Mouse (Mus musculus): ENCODE data around the gene Ccdc65.
"Not testable (repeated sequence)": the region's sequence is repeated elsewhere in the genome, so short reads cannot be mapped to it uniquely, and the experiment has no call there.

The Ccdc65 gene

DNA sequence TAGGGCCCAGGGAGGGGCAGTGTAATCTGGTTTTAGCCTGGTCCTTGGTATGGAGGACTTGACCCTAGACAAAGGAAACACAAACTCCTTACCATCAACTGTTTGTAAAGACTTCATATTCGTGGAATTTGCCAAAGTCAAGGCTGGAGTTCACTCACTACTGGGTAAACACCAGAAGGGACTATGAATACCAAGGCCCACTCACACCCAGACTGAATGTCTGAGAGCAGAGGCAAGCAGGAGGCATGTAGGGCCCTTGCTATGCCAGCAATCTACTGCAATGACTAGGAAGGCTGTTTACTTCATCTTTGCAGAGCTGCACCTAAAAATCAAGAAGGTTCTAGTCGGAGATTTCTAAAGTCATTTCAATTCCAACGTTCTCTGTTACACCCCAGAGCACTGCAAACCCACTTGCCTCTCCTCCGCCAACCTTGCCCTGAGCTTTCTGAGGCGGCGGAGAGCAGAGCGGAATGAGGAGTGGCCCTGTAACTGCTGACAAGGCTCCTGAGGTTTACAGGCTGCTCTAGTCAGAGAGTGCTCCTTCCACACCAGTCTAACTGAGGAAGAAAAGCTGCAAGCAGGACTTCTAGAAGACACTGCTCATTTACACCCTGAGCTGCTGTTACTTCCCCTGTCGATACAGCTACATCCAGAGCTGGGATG is 34.9 kb downstream of the Ccdc65 start:
- no peak for DNase-seq

- DNase-seq = not testable (repeated sequence)
Observed at GRCm38 (mm10) chr15:98743863-98744262, 35.9 kb downstream of the Ccdc65 start.

DNA sequence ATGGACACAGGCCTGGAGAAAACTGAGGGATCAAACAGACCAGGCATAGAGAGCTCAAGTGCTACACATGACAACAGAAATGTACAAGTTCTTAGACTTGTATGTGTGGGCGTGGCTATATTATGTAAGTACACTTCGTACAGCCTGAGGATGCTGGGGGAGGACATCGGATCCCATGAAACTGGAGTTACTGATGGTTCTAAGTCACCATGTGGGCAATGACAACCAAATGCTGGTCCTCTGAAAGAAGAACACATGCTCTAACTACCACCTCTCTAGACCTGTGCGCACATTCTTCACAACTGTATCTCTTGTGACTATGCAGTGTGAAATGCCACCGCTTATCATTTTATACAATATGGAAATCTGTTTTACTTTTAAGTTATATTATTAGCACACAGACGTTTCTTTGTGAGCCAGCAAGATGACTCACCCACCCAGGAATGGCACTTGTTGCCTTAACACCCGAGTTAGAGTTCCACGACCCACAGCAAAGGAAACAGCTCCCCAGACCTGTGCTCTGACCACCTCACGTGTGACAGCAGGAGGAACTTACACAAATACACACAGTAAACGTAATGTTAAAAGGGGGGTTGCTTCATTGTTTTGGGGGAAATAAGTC is 38.4 kb downstream of the Ccdc65 start:
- DNase-seq = no peak

- no peak for DNase-seq
Observed at GRCm38 (mm10) chr15:98747296-98747695, 39.3 kb downstream of the Ccdc65 start.

- DNase-seq = no peak
Observed at GRCm38 (mm10) chr15:98749093-98749492, 41.1 kb downstream of the Ccdc65 start.

DNA sequence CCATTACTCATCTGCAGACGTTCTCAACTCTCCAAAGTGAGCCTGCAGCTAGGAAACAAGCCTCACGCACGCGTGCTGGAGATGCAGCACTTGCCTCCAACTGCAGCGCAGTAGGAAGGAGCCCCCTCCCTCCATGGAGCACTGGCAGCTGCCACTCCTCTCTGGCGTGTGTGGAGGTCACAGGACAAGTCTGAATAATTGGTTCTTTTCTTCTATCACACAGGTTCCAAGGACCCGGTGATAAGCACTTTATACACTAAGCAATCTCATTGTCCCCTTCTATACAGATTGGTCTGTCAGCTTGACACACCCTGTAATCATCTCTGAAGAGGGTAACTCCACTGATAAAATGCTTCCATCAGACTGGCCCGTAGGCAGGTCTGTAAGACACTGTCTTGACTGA is 45.0 kb downstream of the Ccdc65 start:
- no peak for DNase-seq

DNA sequence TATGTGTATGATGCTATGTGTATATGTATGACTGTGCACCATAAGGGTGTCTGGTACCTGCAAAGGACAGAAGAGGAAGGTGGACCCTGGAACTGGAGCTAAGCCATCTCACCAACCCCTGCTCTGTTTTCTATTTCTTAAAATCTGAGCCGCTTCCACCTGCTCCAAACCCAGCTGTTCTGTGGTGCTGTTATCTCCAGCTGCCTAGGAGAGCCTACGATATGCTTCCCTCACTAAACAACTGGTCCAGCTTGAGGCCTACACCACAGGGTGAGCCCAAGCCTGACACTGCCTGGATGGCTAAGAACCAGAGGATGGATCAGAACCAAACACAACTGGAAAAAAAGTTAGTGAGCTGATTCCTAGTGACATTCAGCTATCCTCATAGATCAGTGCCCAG is 46.1 kb downstream of the Ccdc65 start:
- no peak for DNase-seq

GRCm38 (mm10) chr15:98762201-98762621 is 54.2 kb downstream of the Ccdc65 start:
- peak; percentile 84 for DNase-seq

GRCm38 (mm10) chr15:98762670-98763529 is 54.9 kb downstream of the Ccdc65 start, which contains the start of gene Arf3:
TSS of gene Arf3 (minus strand) at chr15:98763214.
- peak; percentile 94 for DNase-seq

GRCm38 (mm10) chr15:98765929-98766328 is 57.9 kb downstream of the Ccdc65 start:
- DNase-seq = no peak

DNA sequence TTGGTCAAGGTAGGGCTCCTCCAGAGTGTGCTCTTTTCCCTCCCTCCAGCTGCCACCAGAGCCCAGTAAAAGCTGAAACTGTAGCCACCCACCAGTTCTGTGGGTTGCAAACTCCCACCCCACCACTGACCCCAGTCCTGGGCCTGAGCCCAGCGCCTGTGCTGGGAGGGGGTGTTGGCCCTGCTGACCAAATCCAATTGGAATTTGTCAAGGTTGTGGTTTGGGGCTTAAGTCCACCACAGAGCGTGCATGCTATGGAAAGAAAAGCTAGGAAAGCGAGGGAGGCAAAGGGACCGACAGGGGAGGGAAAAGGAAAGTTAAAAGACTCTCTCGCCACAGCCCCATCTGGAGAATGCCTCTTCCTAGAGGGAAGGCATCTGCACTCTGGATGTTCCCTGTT is 60.3 kb downstream of the Ccdc65 start:
- no peak for DNase-seq

DNA sequence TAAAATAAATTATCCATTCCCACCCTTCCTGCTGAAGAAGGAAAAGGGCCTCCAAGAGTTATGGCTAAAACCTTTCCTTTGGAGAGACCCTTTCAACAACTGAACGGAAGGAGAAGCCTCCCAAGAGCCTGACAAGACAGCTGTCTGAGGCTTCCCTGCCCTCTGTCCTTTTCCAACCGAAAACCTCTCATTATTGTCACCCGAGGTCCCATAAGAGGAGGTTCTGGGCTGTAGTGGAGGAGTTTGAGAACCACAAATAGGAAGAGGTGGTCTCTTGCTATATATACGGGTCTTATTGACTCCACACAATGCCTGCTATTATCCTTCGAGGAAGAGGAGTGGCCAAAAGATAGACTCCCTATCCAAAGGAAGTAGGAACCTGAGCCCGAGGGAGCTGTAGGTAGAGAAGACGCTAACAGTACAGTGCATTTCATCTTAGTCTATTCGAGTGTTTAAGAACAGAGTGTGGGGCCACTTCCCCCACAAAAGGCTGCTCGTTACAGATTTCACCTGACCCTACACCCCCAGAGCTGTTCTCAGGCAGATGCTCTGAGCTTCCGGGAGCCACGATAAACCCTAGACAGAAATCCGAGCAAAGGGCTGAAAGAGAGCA is 63.9 kb downstream of the Ccdc65 start:
- no peak for DNase-seq

GRCm38 (mm10) chr15:98772511-98773211 is 64.7 kb downstream of the Ccdc65 start:
- no peak for DNase-seq

Measured in cerebellum, adult 9-11 months (tissue).